Mouse (Mus musculus) thymus, adult 2 months (tissue): ENCODE data around the gene Sorcs3.

Experiments
- CTCF ChIP-seq: fragments of 200-500 bp; IDR thresholded peaks from 2 replicates; pipeline ENCODE4 v1.5.1; 2012; ENCODE audit warnings: mild to moderate bottlenecking, control low read depth, low read length, moderate library complexity, borderline replicate concordance; ENCODE audit not compliant: control insufficient read depth, poor library complexity, insufficient read depth; ENCODE audit errors: extremely low read depth
- POLR2A ChIP-seq: fragments of 200-500 bp; IDR thresholded peaks from 2 replicates; pipeline ENCODE4 v1.6.1; 2012; ENCODE audit warnings: mild to moderate bottlenecking, low read length, control low read depth, moderate library complexity; ENCODE audit not compliant: control insufficient read depth, poor library complexity, insufficient read depth; ENCODE audit errors: extremely low read depth

DNA sequence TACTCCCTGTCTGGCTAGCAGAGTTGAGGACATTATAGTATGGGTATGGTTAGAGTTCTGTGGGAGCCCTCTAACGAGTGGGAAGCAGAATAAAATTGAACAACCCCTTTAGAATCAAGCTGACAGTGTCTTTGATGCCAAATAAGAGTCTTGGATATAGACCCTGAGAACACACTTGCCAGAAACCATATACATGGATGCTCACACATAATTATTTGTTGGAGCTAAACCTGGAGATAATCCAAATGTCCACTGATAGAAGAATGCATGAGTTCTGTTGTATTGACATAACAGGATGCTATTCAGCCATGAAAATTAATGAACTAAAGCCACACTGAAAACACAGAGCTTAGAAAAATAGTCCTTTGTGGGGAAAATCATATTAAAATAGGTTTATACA is 369.9 kb downstream of the Sorcs3 start:
- no peak for TF ChIP-seq POLR2A
- no peak for TF ChIP-seq CTCF
